Mouse (Mus musculus): ENCODE measurements at regions not wholly inside any gene's neighbourhood (a gene's known extent, or its start where the extent isn't known, plus 50 kb on each side); places are given as distances from the start of the nearest gene placed in this dataset.
A peak's percentile ranks its signal among the peaks of the same experiment; 100 is the strongest.
"Not testable (repeated sequence)": the region's sequence is repeated elsewhere in the genome, so short reads cannot be mapped to it uniquely, and the experiment has no call there.

- no peak for DNase-seq (ENCODE audit: low spot score in 2 of 2)
Observed at GRCm38 (mm10) chr5:81878563-81878962, 858.6 kb downstream of the Adgrl3 start.

- no peak for DNase-seq (ENCODE audit: low spot score in 2 of 2)
Observed at GRCm38 (mm10) chr5:81893358-81893757, 873.4 kb downstream of the Adgrl3 start.

- DNase-seq (ENCODE audit: low spot score in 2 of 2): no peak
Observed at GRCm38 (mm10) chr5:81909368-81909767, 889.4 kb downstream of the Adgrl3 start.

- no peak for DNase-seq (ENCODE audit: low spot score in 2 of 2)
Observed at GRCm38 (mm10) chr5:81909964-81910363, 890.0 kb downstream of the Adgrl3 start.

- no peak for DNase-seq (ENCODE audit: low spot score in 2 of 2)
Observed at GRCm38 (mm10) chr5:81916667-81917066, 896.7 kb downstream of the Adgrl3 start.

GRCm38 (mm10) chr5:81940798-81941197 lies 920.9 kb downstream of the Adgrl3 start:
- no peak for DNase-seq (ENCODE audit: low spot score in 2 of 2)

- DNase-seq (ENCODE audit: low spot score in 2 of 2): no peak
Observed at GRCm38 (mm10) chr5:81969685-81970524, 950.0 kb downstream of the Adgrl3 start.

- DNase-seq (ENCODE audit: low spot score in 2 of 2): no peak
Observed at GRCm38 (mm10) chr5:81970525-81971011, 950.6 kb downstream of the Adgrl3 start.

GRCm38 (mm10) chr5:81976515-81976914 lies 956.6 kb downstream of the Adgrl3 start:
- DNase-seq (ENCODE audit: low spot score in 2 of 2): no peak

GRCm38 (mm10) chr5:81983351-81983750 lies 963.4 kb downstream of the Adgrl3 start:
- no peak for DNase-seq (ENCODE audit: low spot score in 2 of 2)

GRCm38 (mm10) chr5:81988069-81988468 lies 968.1 kb downstream of the Adgrl3 start:
- no peak for DNase-seq (ENCODE audit: low spot score in 2 of 2)

GRCm38 (mm10) chr5:82007955-82008354 lies 988.0 kb downstream of the Adgrl3 start:
- DNase-seq (ENCODE audit: low spot score in 2 of 2): no peak

GRCm38 (mm10) chr5:82024126-82024525 lies 1004.2 kb downstream of the Adgrl3 start:
- DNase-seq (ENCODE audit: low spot score in 2 of 2): no peak

- no peak for DNase-seq (ENCODE audit: low spot score in 2 of 2)
Observed at GRCm38 (mm10) chr5:82034776-82035175, 1014.8 kb downstream of the Adgrl3 start.

GRCm38 (mm10) chr5:82046106-82046505 lies 1026.2 kb downstream of the Adgrl3 start:
- DNase-seq (ENCODE audit: low spot score in 2 of 2): no peak

- no peak for DNase-seq (ENCODE audit: low spot score in 2 of 2)
Observed at GRCm38 (mm10) chr5:82059108-82059838, 1039.3 kb downstream of the Adgrl3 start.

GRCm38 (mm10) chr5:82060679-82061078 lies 1040.7 kb downstream of the Adgrl3 start:
- peak in 1 of 2 experiments; percentile 4 for DNase-seq (ENCODE audit: low spot score in 2 of 2)

GRCm38 (mm10) chr5:82069221-82069620 lies 1049.3 kb downstream of the Adgrl3 start:
- DNase-seq (ENCODE audit: low spot score in 2 of 2): not testable (repeated sequence)

GRCm38 (mm10) chr5:82089401-82089800 lies 1069.5 kb downstream of the Adgrl3 start:
- no peak for DNase-seq (ENCODE audit: low spot score in 2 of 2)

GRCm38 (mm10) chr5:82103056-82103807 lies 1083.3 kb downstream of the Adgrl3 start:
- DNase-seq (ENCODE audit: low spot score in 2 of 2): no peak

- DNase-seq (ENCODE audit: low spot score in 2 of 2): no peak
Observed at GRCm38 (mm10) chr5:82103857-82104256, 1083.9 kb downstream of the Adgrl3 start.

GRCm38 (mm10) chr5:82125921-82126459 lies 1106.1 kb downstream of the Adgrl3 start:
- no peak for DNase-seq (ENCODE audit: low spot score in 2 of 2)

Data from cerebellum, postnatal 4 days (tissue).